Mouse (Mus musculus): ENCODE measurements around the gene 4930518I15Rik.

4930518I15Rik gene

DNA sequence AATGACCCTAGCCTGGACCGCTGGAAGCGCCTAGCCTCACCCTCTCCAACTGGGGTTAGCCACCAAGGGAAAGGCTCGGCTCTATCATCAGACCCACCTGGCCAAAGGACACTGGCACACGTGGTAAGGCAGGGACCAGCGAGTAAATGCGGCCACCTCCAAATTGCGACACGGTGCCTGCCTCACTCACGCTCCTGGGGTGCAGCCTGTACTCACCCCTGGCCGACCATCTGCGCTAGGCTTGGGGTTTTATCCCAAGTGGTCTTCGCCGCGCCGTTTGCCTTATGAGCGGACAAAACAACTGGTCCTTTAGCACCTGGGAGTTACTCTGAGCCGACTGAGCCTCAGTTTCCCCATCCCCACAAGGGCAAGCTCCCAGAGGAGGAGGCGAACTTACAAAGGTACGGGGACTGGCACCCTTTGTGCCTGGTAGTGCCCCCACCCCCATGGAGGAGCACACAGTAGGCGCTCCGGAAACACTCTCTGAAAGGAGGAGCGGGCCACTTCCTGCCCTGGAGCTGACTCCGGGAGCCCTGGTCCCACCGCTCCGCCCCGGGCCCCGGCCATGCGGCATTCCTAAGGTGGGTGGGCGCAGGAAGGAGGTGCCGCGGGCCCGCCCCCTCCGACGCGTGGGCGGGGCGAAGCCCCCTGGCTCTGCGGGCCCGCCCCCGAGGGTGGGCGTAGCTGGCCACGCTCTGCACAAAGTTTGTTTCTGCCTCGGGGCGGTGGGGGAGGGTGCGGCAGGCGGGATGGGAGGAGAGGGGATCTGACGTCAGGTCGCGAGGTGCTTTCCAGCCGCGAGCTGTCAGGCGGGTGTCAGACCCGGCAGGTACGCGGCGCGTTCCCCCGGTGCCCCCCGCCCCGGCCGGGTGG lies 18.2 kb downstream of the 4930518I15Rik start, which contains the start of gene Tgif2:
Gene Tgif2 (plus strand): TSS at position 689 of the 873 bp plus-strand sequence.
- no peak for TF ChIP-seq GATA4 (IDR thresholded peaks at IDR 0.05; ENCODE audit: insufficient replicate concordance, low read length)

DNA sequence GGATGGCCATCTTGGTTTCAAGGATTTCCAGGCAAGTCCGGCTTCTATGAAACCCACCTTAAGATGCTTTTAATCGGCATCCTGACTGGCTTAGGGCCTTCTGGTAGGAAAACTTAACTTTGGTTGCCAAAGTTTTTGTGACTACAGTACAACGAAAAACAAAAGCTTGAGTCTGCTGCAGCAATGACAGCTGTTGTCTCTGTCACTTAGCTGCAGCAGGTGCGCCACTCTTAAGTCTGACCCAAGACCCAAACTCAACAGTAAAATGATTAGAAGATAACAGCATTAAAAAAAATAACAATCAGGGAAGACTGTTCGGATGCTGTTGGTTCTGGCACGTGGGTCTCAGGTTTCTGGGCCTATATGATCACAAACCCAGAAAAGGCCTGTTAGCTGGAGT lies 18.9 kb downstream of the 4930518I15Rik start:
- no peak for TF ChIP-seq GATA4 (IDR thresholded peaks at IDR 0.05; ENCODE audit: insufficient replicate concordance, low read length)

GRCm38 (mm10) chr2:156834336-156834735 lies 23.4 kb downstream of the 4930518I15Rik start:
- TF ChIP-seq GATA4 (IDR thresholded peaks at IDR 0.05; ENCODE audit: insufficient replicate concordance, low read length) = no peak

DNA sequence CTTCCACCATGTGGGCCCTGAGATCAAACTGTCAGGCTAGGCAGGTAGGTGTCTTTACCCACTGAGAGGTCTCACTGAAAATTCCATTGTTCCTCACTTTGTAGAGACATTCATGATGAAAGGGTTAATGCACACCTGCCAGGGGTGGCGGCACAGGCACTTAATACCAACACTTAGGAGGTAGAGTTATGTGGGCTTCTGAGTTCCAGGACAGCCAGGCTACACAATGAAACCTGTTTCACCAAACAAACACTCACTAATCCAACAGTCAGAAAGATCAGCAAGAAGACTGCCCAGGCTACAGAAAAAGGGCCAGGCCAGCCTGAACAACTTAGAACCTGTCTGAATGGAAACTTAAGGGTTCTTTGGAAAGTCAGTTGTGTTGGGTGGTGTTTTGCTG lies 41.6 kb downstream of the 4930518I15Rik start:
- TF ChIP-seq GATA4 (IDR thresholded peaks at IDR 0.05; ENCODE audit: insufficient replicate concordance, low read length) = no peak

DNA sequence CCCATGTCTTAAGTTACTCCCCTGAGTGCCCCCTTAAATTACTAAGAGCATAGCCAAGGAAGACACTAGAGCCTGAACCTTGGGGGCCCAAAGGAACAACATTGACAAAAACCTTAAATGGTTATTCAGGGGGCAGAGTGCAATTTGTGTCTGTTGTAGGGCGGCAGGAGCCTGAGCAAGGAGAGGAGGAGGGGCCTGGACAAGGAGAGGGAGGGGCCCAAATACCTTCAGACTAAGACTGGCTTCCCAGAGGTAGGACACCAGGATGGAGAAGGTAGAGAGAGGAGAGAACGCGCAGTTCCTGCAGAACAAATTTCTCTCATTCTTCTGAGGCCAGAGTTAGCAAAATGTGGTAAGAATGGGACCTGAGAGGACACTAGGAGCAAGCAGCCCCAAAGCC lies 42.3 kb downstream of the 4930518I15Rik start:
- no peak for TF ChIP-seq GATA4 (IDR thresholded peaks at IDR 0.05; ENCODE audit: insufficient replicate concordance, low read length)

- TF ChIP-seq GATA4 (IDR thresholded peaks at IDR 0.05; ENCODE audit: insufficient replicate concordance, low read length) = no peak
Measured at GRCm38 (mm10) chr2:156814893-156815292, 42.9 kb downstream of the 4930518I15Rik start.

GRCm38 (mm10) chr2:156814344-156814801 lies 43.4 kb downstream of the 4930518I15Rik start:
- no peak for TF ChIP-seq GATA4 (IDR thresholded peaks at IDR 0.05; ENCODE audit: insufficient replicate concordance, low read length)

DNA sequence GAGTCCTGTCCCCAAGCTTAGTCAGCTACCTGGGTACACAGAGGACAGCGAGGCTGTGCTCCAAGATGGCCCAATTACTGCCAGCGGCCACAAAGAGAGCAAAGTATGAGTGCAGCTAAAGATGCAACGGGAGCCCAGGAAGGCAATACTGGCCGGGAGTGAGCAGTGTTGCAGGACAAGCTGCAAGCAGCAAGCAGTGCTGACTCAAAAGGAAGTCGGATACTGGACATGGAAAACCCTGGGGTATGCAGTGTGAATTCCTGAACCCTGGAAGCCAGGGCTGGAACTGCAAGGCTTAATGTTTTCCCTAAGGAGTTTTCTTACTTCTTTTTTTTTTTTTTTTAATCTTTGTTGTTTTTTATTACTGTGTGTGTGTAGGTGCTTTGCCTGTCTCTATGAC lies 46.2 kb downstream of the 4930518I15Rik start:
- TF ChIP-seq GATA4 (IDR thresholded peaks at IDR 0.05; ENCODE audit: insufficient replicate concordance, low read length) = no peak

DNA sequence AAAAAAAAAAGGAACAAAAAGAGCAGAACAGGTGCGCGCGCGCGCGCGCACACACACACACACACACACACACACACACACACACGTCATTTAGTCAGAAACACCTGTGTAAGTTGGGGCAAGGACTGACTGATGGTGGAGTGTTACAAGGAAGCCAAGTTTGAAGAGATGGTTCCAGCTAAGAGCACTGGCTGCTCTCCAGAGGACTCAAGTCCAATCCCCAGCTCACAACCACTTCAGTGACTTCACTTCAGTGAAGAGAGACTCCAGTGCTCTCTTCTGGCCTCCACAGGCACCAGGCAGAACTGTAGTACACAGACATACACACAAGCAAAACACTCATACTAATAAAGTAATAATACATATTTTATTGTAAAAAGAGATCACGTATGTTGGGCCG lies 47.0 kb downstream of the 4930518I15Rik start:
- no peak for TF ChIP-seq GATA4 (IDR thresholded peaks at IDR 0.05; ENCODE audit: insufficient replicate concordance, low read length)

GRCm38 (mm10) chr2:156809579-156809978 lies 48.2 kb downstream of the 4930518I15Rik start:
- no peak for TF ChIP-seq GATA4 (IDR thresholded peaks at IDR 0.05; ENCODE audit: insufficient replicate concordance, low read length)

GRCm38 (mm10) chr2:156806886-156807285 lies 50.9 kb downstream of the 4930518I15Rik start:
- TF ChIP-seq GATA4 (IDR thresholded peaks at IDR 0.05; ENCODE audit: insufficient replicate concordance, low read length) = no peak

All from liver, adult (tissue).